Mouse (Mus musculus) erythroblast, embryonic 14.5 days (primary cell): ENCODE measurements around the gene Klhl40.

ENCODE experiments used
- GATA1 ChIP-seq: IDR thresholded peaks from 2 replicates; pipeline ENCODE4 v1.6.1; 2012; ENCODE audit warnings: low read length, inconsistent platforms, mixed read lengths
- TAL1 ChIP-seq: IDR thresholded peaks from 3 replicates; pipeline ENCODE4 v1.6.1; 2012; ENCODE audit warnings: low read length, inconsistent platforms, mixed read lengths

GRCm38 (mm10) chr9:121786359-121786758 is 9.0 kb downstream of the Klhl40 start:
- TF ChIP-seq GATA1 (no peak), TAL1 (no peak)
